Mouse (Mus musculus): ENCODE results near the gene Nemf. TPM values are rescaled to one million over a fixed set of nuclear protein-coding genes. Genes with fewer than 3 reads are reported as not detected.

Gene Nemf
- polyA plus RNA-seq, 1 experiment from 2014 or later, result 57.6 TPM

DNA sequence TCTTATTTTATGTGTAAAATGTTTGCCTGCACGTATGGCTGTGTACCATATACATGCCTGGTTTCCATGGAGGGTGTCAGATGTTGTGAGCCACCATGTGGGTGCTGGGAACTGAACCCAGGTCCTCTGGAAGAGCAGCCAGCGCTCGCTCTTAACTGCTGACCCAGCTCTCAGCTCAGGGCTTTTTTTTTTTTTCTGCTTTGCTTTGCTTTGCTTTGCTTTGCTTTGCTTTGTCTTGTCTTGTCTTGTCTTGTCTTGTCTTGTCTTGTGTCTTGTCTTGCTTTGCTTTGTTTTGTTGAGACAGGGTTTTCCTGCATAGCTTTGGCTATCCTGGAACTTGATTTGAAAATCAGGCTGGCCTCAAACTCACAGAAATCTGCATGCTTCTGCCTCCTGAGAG, 76.0 kb downstream of the Nemf start:
- Histone ChIP-seq H3K27me3 (no peaks in the 10 kb centered on the region), H3K4me1 (replicated peaks) (no peaks in the 10 kb centered on the region), H3K36me3 (no peaks in the 10 kb centered on the region), H3K9ac (no peak overlapping the region), H3K4me2 (no peak overlapping the region), H3K9me3 (replicated peaks) (no peaks in the 10 kb centered on the region), H3K4me3 (no peak overlapping the region), H3K27ac (no peak overlapping the region)
- ATAC-seq (replicated peaks; ENCODE audit: insufficient number of reproducible peaks, insufficient read depth, low FRiP score, low read depth), result no peak
- 92% methylated on average over 3 of the region's 3 CpGs for WGBS

DNA sequence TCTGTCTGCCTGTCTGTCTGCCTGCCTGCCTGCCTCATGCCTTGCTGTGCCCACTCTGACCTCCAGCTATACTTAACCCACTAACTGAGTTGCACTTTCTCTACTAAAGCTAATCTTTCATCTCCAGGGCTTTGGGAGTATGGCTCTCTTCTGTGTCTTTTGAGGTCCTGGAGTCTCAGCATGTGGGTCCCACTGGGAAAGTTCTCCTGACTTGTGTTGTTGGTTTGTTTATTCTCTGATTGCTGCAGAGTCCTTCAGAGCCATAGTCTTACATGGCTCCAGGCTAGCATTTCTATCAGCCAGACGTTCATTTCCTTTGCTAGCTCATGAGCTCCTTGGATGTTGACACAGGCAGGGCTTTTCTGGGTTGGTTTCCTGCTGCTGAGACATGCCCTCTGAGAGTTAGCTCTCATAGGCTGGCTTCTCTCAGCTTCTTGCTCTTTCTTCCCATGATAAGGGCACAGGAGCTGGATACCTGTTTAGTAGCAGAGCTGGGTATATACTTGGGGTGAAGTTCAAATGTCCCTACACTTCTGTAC, 77.0 kb downstream of the Nemf start:
- Histone ChIP-seq H3K27me3 (no peaks in the 10 kb centered on the region), H3K9me3 (replicated peaks) (no peaks in the 10 kb centered on the region), H3K9ac (no peak overlapping the region), H3K4me2 (no peak overlapping the region), H3K27ac (peak overlapping the region; percentile 51), H3K4me3 (no peak overlapping the region), H3K4me1 (replicated peaks) (no peaks in the 10 kb centered on the region), H3K36me3 (no peaks in the 10 kb centered on the region)
- peak; percentile 53; the same call in 1 of the 2 replicates for ATAC-seq (replicated peaks; ENCODE audit: insufficient number of reproducible peaks, insufficient read depth, low FRiP score, low read depth)
- 37% methylated on average over 1 of the region's 1 CpGs for WGBS

DNA sequence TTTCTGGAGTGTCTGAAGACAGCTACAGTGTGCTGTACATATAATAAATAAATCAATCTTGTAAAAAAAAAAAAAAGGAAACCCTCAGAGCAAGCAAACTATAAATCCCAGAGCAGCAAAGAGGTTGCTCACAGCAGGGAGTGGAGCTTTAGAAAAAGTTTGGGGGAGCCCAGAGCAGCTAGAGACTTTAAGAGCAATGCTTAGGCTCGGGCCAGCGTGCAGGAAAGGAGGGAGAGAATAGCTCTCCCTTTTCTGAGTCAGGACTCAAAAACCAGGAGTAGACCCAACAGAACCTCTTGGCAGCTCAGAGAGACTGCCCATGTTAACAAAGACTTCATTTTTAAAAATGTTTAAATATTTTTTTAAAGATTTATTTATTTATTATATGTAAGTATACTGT, 88.0 kb downstream of the Nemf start:
- no peak overlapping the region for H3K27ac ChIP-seq
- no peaks in the 10 kb centered on the region for H3K4me1 ChIP-seq (replicated peaks)
- H3K27me3 ChIP-seq, result no peaks in the 10 kb centered on the region
- no peak overlapping the region for H3K4me3 ChIP-seq
- 72% methylated on average over 2 of the region's 2 CpGs for WGBS
- H3K9me3 ChIP-seq (replicated peaks), result no peaks in the 10 kb centered on the region
- no peak for ATAC-seq (replicated peaks; ENCODE audit: insufficient number of reproducible peaks, insufficient read depth, low FRiP score, low read depth)
- H3K36me3 ChIP-seq, result no peaks in the 10 kb centered on the region
- H3K4me2 ChIP-seq, result no peak overlapping the region
- H3K9ac ChIP-seq, result no peak overlapping the region

DNA sequence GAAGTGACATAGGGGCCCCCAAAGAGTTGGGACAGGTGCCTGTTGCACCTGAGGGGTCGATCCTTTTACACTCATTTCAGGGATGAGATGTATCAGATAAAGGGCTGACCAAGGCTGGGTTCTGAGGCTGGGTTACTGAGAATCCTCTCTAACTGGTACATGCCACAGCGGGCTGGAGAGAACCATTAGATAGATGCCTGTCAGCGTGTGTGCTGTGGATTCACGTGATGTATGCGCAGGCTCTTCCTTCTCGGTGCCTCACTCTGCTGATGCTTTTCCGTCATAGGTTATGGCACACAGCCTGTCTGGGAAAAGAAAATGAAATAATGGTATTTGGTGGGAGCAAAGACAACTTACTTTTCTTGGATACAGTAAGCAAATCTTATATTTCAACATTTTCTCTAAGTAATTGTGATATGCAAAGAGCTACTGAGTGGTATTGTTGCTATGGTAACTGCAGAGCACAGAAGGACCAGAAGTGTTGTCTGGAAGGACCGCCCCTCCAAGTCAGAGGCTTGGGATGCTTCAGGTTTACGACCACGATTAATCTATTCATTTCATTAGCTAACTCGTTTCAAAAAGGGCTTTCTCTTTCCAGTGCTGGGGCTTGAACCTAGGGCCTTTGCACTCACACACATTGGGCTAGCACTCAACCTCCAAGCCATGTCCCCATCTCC, 88.9 kb downstream of the Nemf start:
- H3K36me3 ChIP-seq, result no peaks in the 10 kb centered on the region
- no peak overlapping the region for H3K27ac ChIP-seq
- H3K27me3 ChIP-seq, result no peaks in the 10 kb centered on the region
- WGBS, result 71% methylated on average over 11 of the region's 11 CpGs
- H3K4me1 ChIP-seq (replicated peaks), result no peaks in the 10 kb centered on the region
- no peak overlapping the region for H3K4me3 ChIP-seq
- no peak overlapping the region for H3K4me2 ChIP-seq
- no peaks in the 10 kb centered on the region for H3K9me3 ChIP-seq (replicated peaks)
- ATAC-seq (replicated peaks; ENCODE audit: insufficient number of reproducible peaks, insufficient read depth, low FRiP score, low read depth), result no peak
- H3K9ac ChIP-seq, result no peak overlapping the region

GRCm38 (mm10) chr12:69265031-69265430, 91.9 kb downstream of the Nemf start:
- H3K4me2 ChIP-seq, result no peak overlapping the region
- no peaks in the 10 kb centered on the region for H3K36me3 ChIP-seq
- H3K4me3 ChIP-seq, result no peak overlapping the region
- H3K27me3 ChIP-seq, result no peaks in the 10 kb centered on the region
- no peak overlapping the region for H3K27ac ChIP-seq
- H3K9ac ChIP-seq, result no peak overlapping the region
- no peak for ATAC-seq (replicated peaks; ENCODE audit: insufficient number of reproducible peaks, insufficient read depth, low FRiP score, low read depth)
- H3K4me1 ChIP-seq (replicated peaks), result no peaks in the 10 kb centered on the region
- no peaks in the 10 kb centered on the region for H3K9me3 ChIP-seq (replicated peaks)
- WGBS, result 79% methylated on average over 3 of the region's 3 CpGs

DNA sequence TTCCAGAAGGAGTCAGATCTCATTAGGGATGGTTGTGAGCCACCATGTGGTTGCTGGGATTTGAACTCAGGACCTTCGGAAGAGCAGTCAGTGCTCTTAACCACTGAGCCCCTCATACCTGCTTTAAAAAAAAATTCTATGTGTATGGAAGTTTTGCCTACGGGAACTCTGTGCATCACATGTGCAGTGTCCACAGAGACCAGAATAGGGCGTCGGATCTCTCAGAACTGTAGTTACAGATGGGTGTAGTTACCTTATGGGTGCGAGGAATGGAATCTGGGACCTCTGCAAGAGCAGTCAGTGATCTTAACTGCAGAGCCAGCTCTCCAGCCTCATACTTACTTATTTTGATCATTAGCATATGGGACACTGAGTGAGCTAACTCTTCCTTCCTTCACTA, 94.7 kb downstream of the Nemf start:
- H3K4me3 ChIP-seq, result no peak overlapping the region
- no peak overlapping the region for H3K27ac ChIP-seq
- H3K9ac ChIP-seq, result no peak overlapping the region
- no peaks in the 10 kb centered on the region for H3K27me3 ChIP-seq
- H3K4me2 ChIP-seq, result no peak overlapping the region
- no peaks in the 10 kb centered on the region for H3K9me3 ChIP-seq (replicated peaks)
- 91% methylated on average over 5 of the region's 5 CpGs for WGBS
- ATAC-seq (replicated peaks; ENCODE audit: insufficient number of reproducible peaks, insufficient read depth, low FRiP score, low read depth), result no peak
- no peaks in the 10 kb centered on the region for H3K36me3 ChIP-seq
- no peaks in the 10 kb centered on the region for H3K4me1 ChIP-seq (replicated peaks)

Small RNA genes lying within 50 kb of the gene (microRNA-seq; reads per million reads assigned to microRNA genes)
- gene Gm47299, result not detected
- not detected for gene Gm47305

Other genes starting within 250 kb of the Nemf start
- gene Rps29, start 198.0 kb downstream of the Nemf start, polyA plus RNA-seq (2015; fragmentation: Nextera tagmentation; extraction: Ambion mirVana), result 1,037 and 1,363 TPM in 2 replicates
- 10.4 and 12.6 TPM in 2 replicates for gene Lrr1, start 188.4 kb downstream of the Nemf start, polyA plus RNA-seq (2015; fragmentation: Nextera tagmentation; extraction: Ambion mirVana)
- gene Rpl36al, start 173.1 kb downstream of the Nemf start, polyA plus RNA-seq (2015; fragmentation: Nextera tagmentation; extraction: Ambion mirVana), result 376 and 496 TPM in 2 replicates
- gene Mgat2, start 173.0 kb downstream of the Nemf start, polyA plus RNA-seq (2015; fragmentation: Nextera tagmentation; extraction: Ambion mirVana), result 40.1 and 45.2 TPM in 2 replicates
- gene Gm49383, start 160.1 kb downstream of the Nemf start, polyA plus RNA-seq (2015; fragmentation: Nextera tagmentation; extraction: Ambion mirVana), result 14.3 and 16.2 TPM in 2 replicates
- 6.1 and 7.7 TPM in 2 replicates for gene Dnaaf2, start 158.7 kb downstream of the Nemf start, polyA plus RNA-seq (2015; fragmentation: Nextera tagmentation; extraction: Ambion mirVana)
- 11.2 and 15.0 TPM in 2 replicates for gene Gm49384, start 152.9 kb downstream of the Nemf start, polyA plus RNA-seq (2015; fragmentation: Nextera tagmentation; extraction: Ambion mirVana)
- gene Pole2, start 129.0 kb downstream of the Nemf start, polyA plus RNA-seq (2015; fragmentation: Nextera tagmentation; extraction: Ambion mirVana), result 12.7 and 16.0 TPM in 2 replicates
- 8.0 and 10.9 TPM in 2 replicates for gene Klhdc1, start 116.0 kb downstream of the Nemf start, polyA plus RNA-seq (2015; fragmentation: Nextera tagmentation; extraction: Ambion mirVana)
- gene Klhdc2, start 60.5 kb downstream of the Nemf start, polyA plus RNA-seq (2015; fragmentation: Nextera tagmentation; extraction: Ambion mirVana), result 122 and 123 TPM in 2 replicates
- 38.2 and 40.5 TPM in 2 replicates for gene Arf6, start 15.0 kb upstream of the Nemf start, polyA plus RNA-seq (2015; fragmentation: Nextera tagmentation; extraction: Ambion mirVana)
- gene Gm9887, start 15.3 kb upstream of the Nemf start, polyA plus RNA-seq (2015; fragmentation: Nextera tagmentation; extraction: Ambion mirVana), result 1.1 and 1.5 TPM in 2 replicates
- 15.3 and 15.9 TPM in 2 replicates for gene Vcpkmt, start 225.9 kb upstream of the Nemf start, polyA plus RNA-seq (2015; fragmentation: Nextera tagmentation; extraction: Ambion mirVana)